10 mouse cellular contexts compared by ENCODE assay signal in the genomic region with DNA sequence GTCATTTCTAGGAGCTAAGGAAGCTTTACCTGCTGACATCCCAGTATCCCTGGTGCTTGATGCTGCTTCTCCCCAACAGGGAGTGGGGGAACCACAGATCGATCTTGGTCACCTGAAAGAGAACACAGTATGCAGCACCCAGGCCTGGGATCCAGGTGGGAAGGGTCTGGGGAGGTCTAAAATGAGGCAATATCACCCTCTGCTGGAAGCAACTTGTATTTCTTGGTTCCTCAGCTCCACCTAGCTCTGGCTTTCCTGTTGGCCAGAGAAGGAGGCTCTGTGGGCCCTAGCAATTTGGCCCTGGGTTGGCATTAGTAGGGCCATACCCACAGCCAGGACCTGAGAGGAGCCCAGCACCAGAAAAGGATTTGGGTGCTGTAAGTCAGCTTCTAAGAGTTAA. TPM values are rescaled to one million over a fixed set of nuclear protein-coding genes. Genes with fewer than 3 reads are reported as not detected.
DNase-seq lines count a peak whose midpoint lies in the region; TF ChIP-seq lines count a peak whose summit lies in the region.
"Had no signal": no experiment of that assay in that cellular context is flagged by ENCODE, and none has a peak within 500 bp of the region (broad histone marks: within the 10 kb centered on the region; RNA-seq: fewer than 3 reads in every experiment).

No protein-coding gene starts in this region.

- intact Hi-C loops in left cerebral cortex, postnatal 14 days (cut with DNase I): no loop called here

- no peak for TF ChIP-seq POLR2A in cerebellum, adult 2 months (IDR thresholded peaks at IDR 0.05; ENCODE audit: borderline replicate concordance, insufficient read depth, low read length)

- H3K4me3 ChIP-seq in cerebellum, adult 2 months (replicated peaks; ENCODE audit: insufficient read depth, low read depth, low read length): no peak overlapping the region
- H3K4me3 ChIP-seq: liver, embryonic 13.5 days; neural tube, embryonic 15.5 days had no signal

- WGBS in cerebellum, adult 2 months: 50% methylated on average over 1 of the region's 1 CpGs

- no peaks in the 10 kb centered on the region for H3K27me3 ChIP-seq in cerebellum, adult 2 months (ENCODE audit: control insufficient read depth, insufficient read depth, low read length)

- no peak overlapping the region for H3K27ac ChIP-seq in cerebellum, adult 2 months (ENCODE audit: insufficient read depth, low read length)
- H3K27ac ChIP-seq: liver, embryonic 13.5 days; neural tube, embryonic 15.5 days had no signal

- no peaks in the 10 kb centered on the region for H3K4me1 ChIP-seq in cerebellum, adult 2 months (ENCODE audit: control insufficient read depth, insufficient read depth, low read length)
- H3K4me1 ChIP-seq: liver, embryonic 13.5 days; neural tube, embryonic 15.5 days had no signal

- TF ChIP-seq CTCF in cerebellum, adult 2 months (IDR thresholded peaks at IDR 0.05; ENCODE audit: borderline replicate concordance, insufficient read depth, low read depth, low read length): peak; percentile 46; the same call in 1 of the 2 replicates

- no peak for DNase-seq in cerebellum, adult 2 months
- no peak for DNase-seq in cerebellum, adult 11 months
- peak; percentile 9 to 13 for DNase-seq in left cerebral cortex, postnatal 14 days (ENCODE audit: low spot score in 2 of 2)
- no peak for DNase-seq in left cerebral cortex, adult 8-10 months (ENCODE audit: low spot score in 2 of 2)
- peak; percentile 20 for DNase-seq in NIH3T3 (ENCODE audit: low read depth)
- DNase-seq in kidney, postnatal 14 days: peak; percentile 22
- no peak for DNase-seq in urinary bladder, postnatal 25 days (ENCODE audit: low spot score)
- no peak for DNase-seq in ovary, postnatal 10 days (ENCODE audit: low spot score)
- DNase-seq: liver, embryonic 13.5 days had no signal

RNA-seq across cellular contexts. Expression of gene 8030474K03Rik, which starts 24.7 kb away (rescaled TPM):
- polyA plus RNA-seq in cerebellum, adult 2 months (2012; rRNA removed): 0.10 TPM in 1 of 2 replicates, not detected in the other
- not detected for total RNA-seq in left cerebral cortex, postnatal 14 days (2021)
- not detected for total RNA-seq in left cerebral cortex, adult 8-10 months (2022)
- polyA plus RNA-seq: neural tube, embryonic 15.5 days had no signal

RNA-seq across cellular contexts. Expression of gene Gm4779, which starts 24.9 kb away (rescaled TPM):
- polyA plus RNA-seq in cerebellum, adult 2 months (2012; rRNA removed): 0.08 and 0.49 TPM in 2 replicates
- total RNA-seq in left cerebral cortex, postnatal 14 days (2021): not detected
- under 1 TPM; 0.33 to 0.66 (median 0.52) TPM for total RNA-seq in left cerebral cortex, adult 8-10 months (2022)
- polyA plus RNA-seq: neural tube, embryonic 15.5 days had no signal

RNA-seq across cellular contexts. Expression of gene Nhsl2, which starts 30.0 kb away (rescaled TPM):
- 13.1 and 15.7 TPM in 2 replicates for polyA plus RNA-seq in cerebellum, adult 2 months (2012; rRNA removed)
- 10 to 100 TPM; 26.7 to 29.3 TPM for total RNA-seq in left cerebral cortex, postnatal 14 days (2021)
- 10 to 100 TPM; 36.2 to 44.7 (median 41.9) TPM for total RNA-seq in left cerebral cortex, adult 8-10 months (2022)

Comparison
In these comparisons a context has a peak if more than half of its experiments do, and no peak if none do; other contexts are left out.
1. DNase-seq: peak in left cerebral cortex, postnatal 14 days (2 of 2), NIH3T3 (single experiment) and kidney, postnatal 14 days (single experiment); none in cerebellum, adult 2 months (0 of 2), cerebellum, adult 11 months (single experiment), left cerebral cortex, adult 8-10 months (0 of 2), urinary bladder, postnatal 25 days (single experiment) and ovary, postnatal 10 days (single experiment).